8 mouse cellular contexts compared by ENCODE assay signal in the genomic region with DNA sequence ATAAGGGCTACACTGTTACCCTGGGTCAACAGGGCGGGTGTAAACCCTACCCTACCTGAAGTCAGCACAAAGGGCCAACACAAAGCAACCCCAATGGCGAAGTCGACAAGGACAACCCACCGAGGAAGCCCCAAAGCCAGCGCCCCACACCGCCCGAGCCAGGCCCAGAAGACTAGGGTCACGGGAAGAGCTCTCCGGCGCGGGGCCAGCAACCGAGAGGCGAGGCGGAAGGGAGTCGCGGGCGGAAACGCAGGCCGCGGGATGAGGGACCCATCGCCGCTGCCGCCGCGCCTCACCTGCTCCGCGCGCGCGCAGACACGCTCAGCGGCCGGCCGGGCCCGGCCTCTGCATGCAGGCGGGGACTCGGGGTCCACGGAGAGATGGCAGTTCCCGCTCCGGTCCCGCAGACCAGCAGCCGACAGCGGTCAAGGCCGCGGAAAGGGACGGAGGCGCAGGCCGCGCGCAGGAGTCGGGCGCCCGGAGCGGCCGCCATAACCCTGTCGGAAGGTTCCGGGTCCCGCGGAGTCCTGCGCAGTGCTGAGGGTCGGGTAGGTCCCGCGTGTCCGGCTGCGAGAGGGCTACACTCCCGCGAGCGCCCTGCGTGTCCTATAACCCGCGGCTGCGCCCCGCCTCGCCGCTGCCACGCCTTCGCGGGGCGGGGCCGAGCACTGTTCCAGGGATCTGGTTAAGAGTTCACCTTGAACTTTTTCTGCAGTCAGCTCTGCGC. TPM values are rescaled to one million over a fixed set of nuclear protein-coding genes. Genes with fewer than 3 reads are reported as not detected.
DNase-seq lines count a peak whose midpoint lies in the region; ATAC-seq and TF ChIP-seq lines count a peak whose summit lies in the region.

A gene (minus strand): TSS at position 582 of the 727 bp plus-strand sequence.

- H3K4me1 ChIP-seq in G1E (ENCODE audit: insufficient read depth, low read depth, low read length), result peaks cover 22% of the 10 kb centered on the region

- peak; percentile 63 for ATAC-seq in G1E (ENCODE audit: extremely low read depth, insufficient number of reproducible peaks, low FRiP score, poor library complexity, severe bottlenecking)
- peak; percentile 80 to 94 for ATAC-seq in hematopoietic stem cell, adult 5-6 weeks (replicated peaks in 1 of 2; ENCODE audit: insufficient read depth in 1 of 2, low FRiP score in 2 of 2, low TSS enrichment in 1 of 2, low read depth in 1 of 2, poor library complexity in 2 of 2, severe bottlenecking in 2 of 2)

- H3K36me3 ChIP-seq in G1E (replicated peaks), result peaks cover 5% of the 10 kb centered on the region

- TF ChIP-seq CTCF in G1E (IDR thresholded peaks at IDR 0.05; ENCODE audit: low read depth, low read length), result no peak

- H3K9me3 ChIP-seq in G1E (replicated peaks), result no peaks in the 10 kb centered on the region

- H3K27me3 ChIP-seq in G1E (ENCODE audit: insufficient read depth, low read length), result peaks cover 5% of the 10 kb centered on the region; the same call in 1 of the 2 replicates

- peak; percentile 75 for DNase-seq in G1E (ENCODE audit: low spot score)
- peak; percentile 72 for DNase-seq in cerebellum, adult 11-12 months
- peak; percentile 68 for DNase-seq in forelimb bud, embryonic 11.5 days (ENCODE audit: low read depth, low spot score)
- peak; percentile 63 to 69 for DNase-seq in layer of hippocampus, postnatal 10 days (ENCODE audit: low spot score in 2 of 2)
- DNase-seq in lung, postnatal 25 days (ENCODE audit: low spot score), result peak; percentile 84
- DNase-seq in retina, embryonic 14.5 days (ENCODE audit: low spot score), result peak; percentile 78
- peak; percentile 83 for DNase-seq in thymus, postnatal 4 days

- H3K4me3 ChIP-seq in G1E (ENCODE audit: low read depth, low read length), result peak within 1 kb of the TSS; percentile 89

RNA-seq across cellular contexts. Expression of the gene that starts here (rescaled TPM):
- total RNA-seq in G1E (2014; fragmentation: Nextera tagmentation) (10.0 and 12.0 TPM in 2 replicates), G1E (2017) (21.4 and 37.9 TPM in 2 replicates)
- 43.9 and 60.9 TPM in 2 replicates for polyA plus RNA-seq in G1E (2012)
- total RNA-seq in hematopoietic stem cell, adult 5-6 weeks (2017), result 10.6 and 10.7 TPM in 2 replicates
- total RNA-seq in layer of hippocampus, postnatal 10 days (2021), result 10 to 100 TPM; 15.9 to 17.7 TPM

Comparison
In these comparisons a context has a peak if more than half of its experiments do, and no peak if none do; other contexts are left out.
1. Peak in every context shown above with its lines: DNase-seq, ATAC-seq and H3K4me3 ChIP-seq.